Mouse (Mus musculus) olfactory bulb, adult 2 months (tissue): ENCODE results near the gene Serinc4. TPM values are rescaled to one million over a fixed set of nuclear protein-coding genes. Genes with fewer than 3 reads are reported as not detected.
A peak's percentile ranks its signal among the peaks of the same experiment; 100 is the strongest.
"Not testable (repeated sequence)": the region's sequence is repeated elsewhere in the genome, so short reads cannot be mapped to it uniquely, and the experiment has no call there.

Experiments
- H3K27ac ChIP-seq: fragments of 200-500 bp; 2 replicates; pipeline ENCODE4 v1.5.1; 2012; ENCODE audit warnings: low read depth, low read length; ENCODE audit not compliant: insufficient read depth
- H3K4me1 ChIP-seq: fragments of 200-500 bp; 2 replicates; pipeline ENCODE4 v1.6.1; 2012; ENCODE audit warnings: low read length; ENCODE audit not compliant: control insufficient read depth, insufficient read depth
- H3K4me3 ChIP-seq: fragments of 200-500 bp; 2 replicates; pipeline ENCODE4 v1.5.1; 2012; ENCODE audit warnings: mild to moderate bottlenecking, low read depth, low read length, moderate library complexity; ENCODE audit not compliant: insufficient read depth
- CTCF ChIP-seq: fragments of 200-500 bp; IDR thresholded peaks from 2 replicates; pipeline ENCODE4 v1.5.1; 2012; ENCODE audit warnings: low read depth, mild to moderate bottlenecking, low read length, moderate library complexity; ENCODE audit not compliant: insufficient read depth
- POLR2A ChIP-seq: fragments of 200-500 bp; IDR thresholded peaks from 2 replicates; pipeline ENCODE4 v1.6.1; 2012; ENCODE audit warnings: mild to moderate bottlenecking, low read depth, low read length, moderate library complexity; ENCODE audit not compliant: insufficient read depth
- WGBS: fragments of 180-500 bp; shearing (Covaris S2); methylation state at CpG from one replicate; pipeline ENCODE4 v1.1.7; 2018; 5-methylcytosine and 5-hydroxymethylcytosine counted together
- polyA plus RNA-seq: library from polyadenylated mRNA; stranded (reverse); fragments of >200 nt; gene quantifications from 2 replicates; pipeline ENCODE4 v1.2.4, GENCODE M21; 2012; ENCODE audit warnings: low replicate concordance; ENCODE audit not compliant: missing spikeins, insufficient read depth, insufficient read length

Serinc4 gene
- polyA plus RNA-seq = not detected in 2 replicates

DNA sequence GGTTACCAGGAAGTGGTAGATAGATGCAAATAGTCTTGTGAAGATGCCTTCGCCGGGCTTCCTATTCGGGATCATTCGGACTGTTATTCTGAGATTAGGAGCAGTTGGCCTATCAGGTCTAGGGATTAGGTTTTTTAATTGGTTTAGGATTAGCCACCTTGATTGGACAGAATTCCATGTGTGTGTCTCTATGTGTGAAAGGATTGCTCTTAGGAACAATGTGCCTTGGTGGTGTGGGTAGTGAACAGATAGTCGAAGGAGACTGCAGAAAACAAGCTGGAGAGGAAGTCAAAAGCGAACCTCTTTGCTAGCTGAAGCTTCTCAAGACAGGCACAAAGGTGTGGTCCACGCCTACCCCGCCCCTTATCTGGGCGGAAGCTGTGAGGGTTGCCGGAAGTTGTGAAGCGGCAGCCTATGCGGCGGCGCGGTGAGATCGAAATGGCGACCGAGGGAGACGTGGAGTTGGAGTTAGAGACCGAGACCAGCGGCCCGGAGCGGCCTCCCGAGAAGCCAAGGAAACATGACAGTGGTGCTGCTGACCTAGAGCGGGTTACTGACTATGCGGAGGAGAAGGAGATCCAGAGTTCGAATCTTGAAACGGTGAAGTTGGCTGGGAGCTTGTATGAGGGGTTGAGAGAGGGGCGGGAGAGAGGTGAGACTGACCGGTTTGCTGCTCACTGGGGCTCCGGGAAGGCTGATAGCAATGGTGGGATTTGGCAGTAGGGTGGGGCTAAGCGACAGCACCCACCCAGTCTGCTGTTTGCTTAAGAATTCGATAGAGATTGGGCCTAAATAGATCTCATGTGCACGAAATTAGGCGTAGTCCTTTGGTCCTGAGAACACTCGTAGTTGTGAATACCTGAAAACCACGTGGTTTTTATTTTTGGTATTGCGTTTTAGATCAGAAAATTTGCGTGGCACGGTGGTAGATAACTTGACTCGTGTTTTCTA, at the start of gene Serinc4:
Gene Serinc4, minus strand, starts transcription at position 90 of the 951 bp plus-strand sequence.
- Histone ChIP-seq H3K4me3 (peak within 1 kb of the TSS; percentile 75), H3K4me1 (peaks cover 2% of the 10 kb centered on the region), H3K27ac (no peak within 1 kb of the TSS)
- no peak for TF ChIP-seq CTCF
- TF ChIP-seq POLR2A = peak; percentile 67
- WGBS = 3% methylated on average over 41 of the region's 41 CpGs

GRCm38 (mm10) chr2:121501550-121501949, 45.0 kb upstream of the Serinc4 start:
- not testable (repeated sequence) for H3K4me1 ChIP-seq, H3K27ac ChIP-seq, H3K4me3 ChIP-seq
- 83% methylated on average over 1 of the region's 6 CpGs for WGBS

GRCm38 (mm10) chr2:121484403-121484802, 27.8 kb upstream of the Serinc4 start:
- not testable (repeated sequence) for H3K27ac ChIP-seq, H3K4me3 ChIP-seq, H3K4me1 ChIP-seq
- 84% methylated on average over 2 of the region's 2 CpGs for WGBS

DNA sequence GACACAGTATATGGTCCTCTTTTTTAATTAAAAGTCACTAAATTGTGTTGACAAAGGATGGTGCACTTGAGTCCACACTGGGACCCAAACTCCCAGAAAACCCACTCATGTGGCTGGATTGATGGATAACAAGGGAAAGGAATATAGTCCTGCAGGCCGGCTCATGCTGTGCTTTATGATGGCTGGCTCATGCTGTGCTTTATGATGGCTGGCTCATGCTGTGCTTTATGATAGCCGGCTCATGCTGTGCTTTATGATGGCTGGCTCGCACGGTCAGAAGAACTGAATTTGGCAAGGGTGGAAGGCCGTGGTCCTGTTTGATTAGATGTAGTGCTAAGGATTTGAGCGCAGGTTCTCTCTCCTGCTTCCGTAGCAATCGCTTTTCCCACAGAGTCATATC, 27.0 kb upstream of the Serinc4 start:
- H3K27ac ChIP-seq = no peak overlapping the region
- H3K4me3 ChIP-seq = no peak overlapping the region
- H3K4me1 ChIP-seq = no peaks in the 10 kb centered on the region; the same call in 1 of the 2 replicates
- 55% methylated on average over 8 of the region's 8 CpGs for WGBS
- TF ChIP-seq CTCF (no peak), POLR2A (no peak)

DNA sequence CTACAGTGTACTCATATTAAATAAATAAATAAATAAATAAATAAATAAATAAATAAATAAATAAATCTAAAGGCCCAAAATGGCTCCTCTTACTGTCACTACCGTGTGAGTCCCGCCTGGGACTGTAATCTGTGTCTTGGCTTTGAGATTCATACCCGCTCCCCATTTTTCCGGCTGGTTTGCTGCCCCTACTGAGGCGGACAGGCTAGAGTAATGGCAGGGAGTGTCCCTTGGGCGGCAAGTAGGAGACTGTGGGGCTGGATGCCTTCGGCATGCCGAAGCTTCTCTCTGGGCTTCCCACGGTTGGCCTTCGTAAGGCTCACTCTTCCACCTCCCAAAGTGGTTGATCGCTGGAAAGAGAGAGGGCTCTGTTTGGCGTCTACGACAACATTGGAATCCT, 24.3 kb upstream of the Serinc4 start:
- 89% methylated on average over 13 of the region's 13 CpGs for WGBS
- not testable (repeated sequence) for H3K27ac ChIP-seq, H3K4me1 ChIP-seq, H3K4me3 ChIP-seq

DNA sequence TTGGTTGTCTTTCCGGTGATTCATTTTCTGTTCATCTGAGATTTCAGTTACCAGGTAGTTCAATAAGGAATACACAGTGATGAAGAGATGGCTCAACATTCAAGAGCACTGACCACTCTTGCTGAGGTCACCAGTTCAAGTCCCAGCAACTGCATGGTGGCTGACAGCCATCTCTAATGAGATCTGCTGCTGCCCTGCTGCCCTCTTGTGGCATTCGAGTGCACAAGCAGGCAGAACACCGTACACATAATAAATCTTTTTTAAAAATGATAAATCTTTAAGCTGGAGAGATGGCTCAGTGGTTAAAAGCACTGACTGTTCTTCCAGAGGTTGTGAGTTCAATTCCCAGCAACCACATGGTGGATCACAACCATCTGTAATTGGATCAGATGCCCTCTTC, 23.9 kb upstream of the Serinc4 start:
- Histone ChIP-seq H3K4me1 (no peaks in the 10 kb centered on the region; the same call in 1 of the 2 replicates), H3K4me3 (no peak overlapping the region), H3K27ac (no peak overlapping the region)
- WGBS = 60% methylated on average over 3 of the region's 3 CpGs
- TF ChIP-seq CTCF (no peak), POLR2A (no peak)

GRCm38 (mm10) chr2:121477491-121478266, 21.1 kb upstream of the Serinc4 start:
- Histone ChIP-seq H3K4me3 (no peak overlapping the region), H3K27ac (no peak overlapping the region), H3K4me1 (no peaks in the 10 kb centered on the region; the same call in 1 of the 2 replicates)
- WGBS = 75% methylated on average over 3 of the region's 3 CpGs
- no peak for TF ChIP-seq POLR2A
- no peak for TF ChIP-seq CTCF

- not testable (repeated sequence) for H3K4me1 ChIP-seq, H3K27ac ChIP-seq, H3K4me3 ChIP-seq
- 98% methylated on average over 2 of the region's 2 CpGs for WGBS
These were observed 18.7 kb upstream of the Serinc4 start for GRCm38 (mm10) chr2:121475306-121475705.

DNA sequence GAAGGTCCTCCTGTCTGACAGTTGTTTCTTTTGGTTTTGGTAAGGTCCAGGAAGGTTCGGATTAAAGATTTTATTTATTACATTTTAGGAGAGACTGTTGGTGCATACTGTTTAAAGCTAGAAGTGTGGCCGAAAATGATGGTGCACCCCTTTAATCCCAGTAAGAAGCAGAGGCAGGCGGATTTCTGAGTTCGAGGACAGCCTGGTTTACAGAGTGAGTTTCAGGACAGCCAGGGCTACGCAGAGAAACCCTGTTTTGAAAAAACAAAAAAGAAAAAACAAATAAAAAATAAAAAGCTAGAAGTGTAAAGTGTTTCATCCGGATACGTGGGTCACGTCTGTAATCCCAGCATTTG, 17.6 kb upstream of the Serinc4 start:
- 33% methylated on average over 8 of the region's 8 CpGs for WGBS
- no peak for TF ChIP-seq POLR2A
- TF ChIP-seq CTCF = no peak
- Histone ChIP-seq H3K4me3 (peak overlapping the region; percentile 70), H3K27ac (peak overlapping the region; percentile 8; the same call in 1 of the 2 replicates), H3K4me1 (no peaks in the 10 kb centered on the region)
